Mouse (Mus musculus) ES-E14 (cell line): Measurements from ENCODE around the gene Mlec. TPM values are rescaled to one million over a fixed set of nuclear protein-coding genes. Genes with fewer than 3 reads are reported as not detected.

Experiments
- DNase-seq: peaks from one replicate; pipeline ENCODE4 v3.0.0-alpha.2; 2013; ENCODE audit warnings: low read depth, low spot score
- H3K27ac ChIP-seq: 2 replicates; pipeline ENCODE4 v1.5.1; 2012; ENCODE audit warnings: low read depth, mild to moderate bottlenecking, low read length, moderate library complexity, mixed read lengths; ENCODE audit not compliant: poor library complexity, insufficient read depth, severe bottlenecking
- H3K36me3 ChIP-seq: 2 replicates; pipeline ENCODE4 v1.6.1; 2012; ENCODE audit warnings: mild to moderate bottlenecking, low read length, moderate library complexity, mixed read lengths; ENCODE audit not compliant: control insufficient read depth, poor library complexity, insufficient read depth, severe bottlenecking
- H3K4me1 ChIP-seq, 2 experiments: fragments of 150-350 bp in 1 of 2; sonication (generic) in 1 of 2; 2 replicates each; pipeline ENCODE4 v1.6.1; 2012; ENCODE audit warnings: low read length in 2 of 2, mild to moderate bottlenecking in 1 of 2, mixed read lengths in 1 of 2; ENCODE audit not compliant: control insufficient read depth in 2 of 2, insufficient read depth in 2 of 2, poor library complexity in 1 of 2
- H3K4me3 ChIP-seq, 2 experiments: fragments of 150-350 bp in 1 of 2; sonication (generic) in 1 of 2; 2 replicates each; pipeline ENCODE4 v1.5.1; 2012; ENCODE audit warnings: low read length in 2 of 2, low read depth in 1 of 2, mild to moderate bottlenecking in 1 of 2, mixed read lengths in 1 of 2; ENCODE audit not compliant: insufficient read depth in 1 of 2, poor library complexity in 1 of 2, severe bottlenecking in 1 of 2
- H3K9ac ChIP-seq: 2 replicates; pipeline ENCODE4 v1.6.1; 2012; ENCODE audit warnings: low read depth, mild to moderate bottlenecking, low read length, mixed read lengths; ENCODE audit not compliant: poor library complexity, insufficient read depth, severe bottlenecking
- H3K9me3 ChIP-seq: fragments of 150-350 bp; sonication (generic); 2 replicates; pipeline ENCODE4 v1.6.1; 2012; ENCODE audit warnings: low read depth, mild to moderate bottlenecking, low read length; ENCODE audit not compliant: control insufficient read depth, insufficient read depth
- CHD2 ChIP-seq: IDR thresholded peaks from 2 replicates; pipeline ENCODE4 v1.6.1; 2014; ENCODE audit warnings: mild to moderate bottlenecking, low read depth, low read length, inconsistent platforms
- HCFC1 ChIP-seq: IDR thresholded peaks from 2 replicates; pipeline ENCODE4 v1.6.1; 2012; ENCODE audit warnings: low read length, inconsistent platforms, borderline replicate concordance; ENCODE audit not compliant: insufficient read depth
- MAFK ChIP-seq: IDR thresholded peaks from 2 replicates; pipeline ENCODE4 v1.6.1; 2014; ENCODE audit warnings: mild to moderate bottlenecking, low read depth, low read length, inconsistent platforms; ENCODE audit not compliant: insufficient read depth
- ZC3H11A ChIP-seq: IDR thresholded peaks from 2 replicates; pipeline ENCODE4 v1.6.1; 2012; ENCODE audit warnings: low read depth, mild to moderate bottlenecking, inconsistent platforms, low read length, borderline replicate concordance
- ZNF384 ChIP-seq: IDR thresholded peaks from 2 replicates; pipeline ENCODE4 v1.6.1; 2012; ENCODE audit warnings: low read depth, low read length, inconsistent platforms
- in situ Hi-C, 2 experiments: fragments of 600-800 bp; cut with MboI; formaldehyde crosslinking; loops; one replicate each; pipeline ENCODE4 v1.15.1; 2025; ENCODE audit warnings: low sequenced_read_pairs in 2 of 2, inconsistent platforms in 1 of 2; ENCODE audit not compliant: unreplicated experiment in 2 of 2
- total RNA-seq: library from RNA; depleted of rRNA; stranded (reverse); fragments of 300-350 nt; gene quantifications from 2 replicates; pipeline ENCODE4 v1.2.3, GENCODE M21; 2012

The Mlec gene
- total RNA-seq, 1 experiment = 191 TPM

- DNase-seq = no peak
- Histone ChIP-seq H3K4me1 (peaks cover 5 to 23% of the 10 kb centered on the region in 2 experiments; a peak in 3 of 4 replicates), H3K27ac (no peak overlapping the region), H3K4me3 (peak overlapping the region; percentile 38; a peak in 2 of 4 replicates), H3K9me3 (no peaks in the 10 kb centered on the region), H3K9ac (peak overlapping the region; percentile 19; the same call in 1 of the 2 replicates), H3K36me3 (no peaks in the 10 kb centered on the region)
- in situ Hi-C loops = no loop called here
- TF ChIP-seq HCFC1 = no peak
These were observed 23.4 kb upstream of the Mlec start for GRCm38 (mm10) chr5:115181248-115181940.

GRCm38 (mm10) chr5:115179596-115179995 is 21.6 kb upstream of the Mlec start:
- H3K4me1 ChIP-seq = peaks cover 5 to 25% of the 10 kb centered on the region in 2 experiments; a peak in 3 of 4 replicates
- no peak overlapping the region for H3K9ac ChIP-seq
- TF ChIP-seq ZC3H11A (0 out of 2 replicates have a peak, but pooled peaks have one; percentile 15), CHD2 (no peak), ZNF384 (peak; percentile 83), MAFK (no peak), HCFC1 (no peak)
- H3K4me3 ChIP-seq = no peak overlapping the region
- H3K36me3 ChIP-seq = no peaks in the 10 kb centered on the region
- in situ Hi-C loops = no loop called here
- no peak for DNase-seq
- H3K9me3 ChIP-seq = no peaks in the 10 kb centered on the region
- no peak overlapping the region for H3K27ac ChIP-seq

GRCm38 (mm10) chr5:115177866-115178265 is 19.9 kb upstream of the Mlec start:
- no peak for TF ChIP-seq HCFC1
- no peak for TF ChIP-seq MAFK
- TF ChIP-seq ZC3H11A = no peak
- no peak for TF ChIP-seq ZNF384
- no peak for TF ChIP-seq CHD2
- H3K36me3 ChIP-seq = no peaks in the 10 kb centered on the region; the same call in 1 of the 2 replicates
- no peak overlapping the region for H3K9ac ChIP-seq
- no peak overlapping the region for H3K27ac ChIP-seq
- peaks cover 5 to 31% of the 10 kb centered on the region in 2 experiments; a peak in 3 of 4 replicates for H3K4me1 ChIP-seq
- DNase-seq = no peak
- in situ Hi-C loops = no loop called here
- H3K4me3 ChIP-seq = no peak overlapping the region
- H3K9me3 ChIP-seq = no peaks in the 10 kb centered on the region

GRCm38 (mm10) chr5:115174554-115174953 is 16.6 kb upstream of the Mlec start:
- Histone ChIP-seq H3K9me3 (no peaks in the 10 kb centered on the region), H3K27ac (no peak overlapping the region), H3K9ac (no peak overlapping the region), H3K36me3 (peaks cover 4% of the 10 kb centered on the region; the same call in 1 of the 2 replicates), H3K4me3 (no peak overlapping the region), H3K4me1 (peaks cover 3 to 13% of the 10 kb centered on the region in 2 experiments; a peak in 3 of 4 replicates)
- no peak for DNase-seq
- TF ChIP-seq CHD2 (no peak), ZC3H11A (no peak), HCFC1 (no peak), ZNF384 (no peak), MAFK (no peak)
- in situ Hi-C loops = no loop called here

DNA sequence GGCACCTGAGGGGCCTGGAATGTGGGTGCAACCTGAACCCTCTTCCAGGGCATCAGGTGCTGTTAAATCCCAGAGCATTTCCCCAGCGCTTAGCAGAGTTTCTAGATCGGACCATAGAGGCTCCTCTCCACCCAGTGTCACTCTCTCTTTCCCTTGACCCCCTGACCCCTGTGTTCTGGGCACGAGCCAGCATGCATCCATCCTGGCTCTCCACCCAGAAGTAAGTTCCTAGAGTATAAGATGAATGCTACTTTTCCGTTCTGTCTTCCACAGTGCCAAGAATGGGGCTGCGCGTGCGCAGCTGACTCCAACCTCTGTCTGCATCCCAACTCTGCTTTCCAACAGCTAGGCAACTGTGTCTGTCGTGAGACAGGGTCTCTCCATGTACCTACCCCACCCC is 12.2 kb upstream of the Mlec start:
- in situ Hi-C loops = no loop called here
- no peak for TF ChIP-seq HCFC1
- no peak for TF ChIP-seq ZC3H11A

More for the DNA sequence above, 12.2 kb upstream of the Mlec start:
- peaks cover 4% of the 10 kb centered on the region; the same call in 1 of the 2 replicates for H3K36me3 ChIP-seq
- peaks cover 4 to 17% of the 10 kb centered on the region in 2 experiments; a peak in 3 of 4 replicates for H3K4me1 ChIP-seq
- no peaks in the 10 kb centered on the region for H3K9me3 ChIP-seq
- no peak overlapping the region for H3K27ac ChIP-seq
- no peak overlapping the region for H3K9ac ChIP-seq
- H3K4me3 ChIP-seq = no peak overlapping the region
- DNase-seq = no peak
